Mouse (Mus musculus): ENCODE data around the gene Meox1. TPM values are rescaled to one million over a fixed set of nuclear protein-coding genes. Genes with fewer than 3 reads are reported as not detected.

The Meox1 gene
- not detected for polyA plus RNA-seq (2017; shearing (Covaris generic))

DNA sequence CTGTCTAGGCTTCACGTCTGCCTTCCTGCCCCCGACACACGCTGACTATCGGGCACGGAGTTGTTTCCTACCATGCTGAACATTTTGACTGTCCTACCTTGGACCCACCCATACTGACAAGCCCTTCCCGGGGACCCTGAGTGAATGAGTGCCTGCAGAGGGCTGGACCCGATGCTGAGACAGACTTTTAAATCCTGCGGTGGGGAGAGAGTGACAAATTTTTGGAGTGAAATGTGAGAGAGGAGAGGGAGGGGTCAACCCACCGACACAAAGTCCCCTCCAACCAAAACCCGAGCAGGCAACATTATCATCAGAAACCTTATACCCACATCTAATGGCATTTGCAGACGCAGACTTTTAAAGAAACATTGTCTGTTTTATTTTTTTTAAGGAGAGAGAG lies at the start of gene Meox1:
Gene Meox1 (minus strand): TSS at position 171 of the 400 bp plus-strand sequence.

Other genes starting within 250 kb of the Meox1 start
- gene Arl4d, start 228.8 kb downstream of the Meox1 start, polyA plus RNA-seq (2017; shearing (Covaris generic)) = 2.1 TPM
- gene Dhx8, start 161.5 kb downstream of the Meox1 start, polyA plus RNA-seq (2017; shearing (Covaris generic)) = 66.9 TPM
- gene Etv4, start 109.0 kb downstream of the Meox1 start, polyA plus RNA-seq (2017; shearing (Covaris generic)) = not detected
- gene Sost, start 72.6 kb upstream of the Meox1 start, polyA plus RNA-seq (2017; shearing (Covaris generic)) = not detected
- not detected for gene Cfap97d1, start 89.9 kb upstream of the Meox1 start, polyA plus RNA-seq (2017; shearing (Covaris generic))
- gene Dusp3, start 92.6 kb upstream of the Meox1 start, polyA plus RNA-seq (2017; shearing (Covaris generic)) = 0.46 TPM
- not detected for gene Mpp3, start 134.1 kb upstream of the Meox1 start, polyA plus RNA-seq (2017; shearing (Covaris generic))
- not detected for gene Cd300lg, start 147.1 kb upstream of the Meox1 start, polyA plus RNA-seq (2017; shearing (Covaris generic))
- 5.1 TPM for gene Mpp2, start 194.1 kb upstream of the Meox1 start, polyA plus RNA-seq (2017; shearing (Covaris generic))
- gene Ppy, start 206.9 kb upstream of the Meox1 start, polyA plus RNA-seq (2017; shearing (Covaris generic)) = not detected
- not detected for gene Pyy, start 213.5 kb upstream of the Meox1 start, polyA plus RNA-seq (2017; shearing (Covaris generic))